Mouse (Mus musculus) adrenal gland, adult 18-20 months (tissue): ENCODE measurements around the gene Umodl1. TPM values are rescaled to one million over a fixed set of nuclear protein-coding genes. Genes with fewer than 3 reads are reported as not detected.

ENCODE experiments used
- DNase-seq, 2 experiments: peaks; one replicate each; pipeline ENCODE4 v3.0.0; 2021 to 2022; ENCODE audit warnings: low spot score in 2 of 2
- total RNA-seq, 2 experiments: library from RNA; stranded (reverse); gene quantifications; 1 replicate in 1 of 2; 2 replicates in 1 of 2; pipeline ENCODE4 v1.2.3; 2021

The Umodl1 gene
- total RNA-seq, 2 experiments from 2014 or later: 2.0 TPM; not detected in 1

GRCm38 (mm10) chr17:30990254-30990653, 35.8 kb downstream of the Umodl1 start:
- DNase-seq: no peak

DNA sequence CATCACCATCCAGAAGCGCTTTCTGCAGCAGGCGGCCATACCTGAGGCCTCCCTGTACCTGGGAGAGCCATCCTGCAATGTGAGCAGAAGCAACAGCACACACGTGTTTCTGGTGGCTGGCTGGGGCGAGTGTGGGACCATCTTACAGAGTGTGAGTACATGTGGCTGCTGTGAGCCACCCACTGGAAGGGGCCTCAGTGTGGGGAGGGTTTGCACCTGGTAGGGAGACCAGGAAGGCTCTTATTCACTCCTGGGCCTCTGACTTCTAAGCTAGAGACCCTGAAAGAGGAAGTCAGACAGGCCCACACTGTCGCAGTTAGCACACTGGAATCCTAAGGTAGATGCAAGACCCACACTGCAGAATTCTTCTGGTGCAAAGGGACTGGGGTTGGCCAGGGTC, 41.9 kb downstream of the Umodl1 start:
- DNase-seq: no peak

DNA sequence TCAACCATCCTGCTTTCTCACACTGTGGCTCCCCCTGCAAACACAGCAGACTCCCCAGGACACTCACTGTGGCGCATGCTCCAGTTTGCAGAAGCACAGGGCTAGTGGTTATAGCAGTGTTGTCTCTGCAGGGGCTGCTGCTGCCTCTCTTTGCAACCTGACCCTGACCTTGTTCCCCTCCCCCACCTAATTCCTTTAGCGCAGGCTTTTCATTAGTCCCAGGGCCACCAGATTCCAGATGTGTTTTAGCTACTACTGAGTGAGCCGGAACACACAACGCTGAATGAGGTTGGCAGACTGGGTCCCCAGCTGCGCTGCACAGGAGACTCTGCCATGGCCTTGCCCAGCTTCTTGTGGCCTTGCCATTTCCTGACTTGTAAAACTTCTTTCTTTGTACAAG, 46.5 kb downstream of the Umodl1 start:
- DNase-seq: no peak

DNA sequence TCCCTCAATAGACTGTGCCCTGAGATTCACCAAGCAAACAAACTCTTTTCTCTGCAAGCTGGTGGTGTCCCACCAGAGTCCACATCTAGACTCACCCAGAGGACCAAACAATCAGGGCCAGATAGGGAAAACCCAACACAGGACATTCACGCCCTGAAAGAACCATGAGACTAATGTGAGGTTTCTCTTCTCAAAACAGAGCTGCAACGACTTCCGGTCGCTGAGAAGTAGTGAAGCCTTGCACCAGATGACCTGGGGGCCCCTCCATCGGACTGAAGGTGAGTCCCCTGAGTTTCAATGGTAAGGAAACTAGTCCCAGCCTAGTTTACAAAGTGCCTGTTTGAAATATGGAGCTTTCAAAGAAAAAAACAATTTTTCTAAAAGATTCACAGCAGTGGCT, 48.2 kb downstream of the Umodl1 start:
- no peak for DNase-seq

GRCm38 (mm10) chr17:31005284-31005683, 50.8 kb downstream of the Umodl1 start:
- no peak for DNase-seq

- DNase-seq: no peak
Observed at GRCm38 (mm10) chr17:31007357-31007756, 52.9 kb downstream of the Umodl1 start.

- DNase-seq: no peak
Observed at GRCm38 (mm10) chr17:31008416-31008815, 54.0 kb downstream of the Umodl1 start.

GRCm38 (mm10) chr17:31011551-31012394, 57.3 kb downstream of the Umodl1 start:
- DNase-seq: peak; percentile 35 to 45

DNA sequence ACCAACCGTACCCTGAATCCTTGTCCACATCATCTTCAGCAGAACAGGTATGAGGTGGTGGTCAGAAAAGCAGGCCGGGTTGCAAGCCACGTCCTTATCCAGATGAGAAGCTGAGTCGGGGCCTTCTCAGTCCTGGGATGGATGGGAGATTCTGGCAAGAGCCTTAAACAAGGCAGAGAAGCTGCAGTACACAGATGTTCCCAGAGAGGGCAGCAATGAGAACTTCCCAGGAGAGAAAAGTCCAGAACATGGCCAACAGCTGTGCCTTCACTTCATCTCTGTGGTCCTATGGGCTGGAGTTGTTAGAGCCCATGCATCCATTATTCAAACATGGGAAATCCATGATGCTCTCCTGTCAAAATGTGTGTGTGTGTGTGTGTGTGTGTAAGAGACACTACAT, 63.8 kb downstream of the Umodl1 start:
- peak; percentile 25 to 46 for DNase-seq

GRCm38 (mm10) chr17:31019505-31019904, 65.1 kb downstream of the Umodl1 start:
- DNase-seq: peak; percentile 57 to 70

- no peak for DNase-seq
Observed at GRCm38 (mm10) chr17:31020078-31020477, 65.6 kb downstream of the Umodl1 start.

DNA sequence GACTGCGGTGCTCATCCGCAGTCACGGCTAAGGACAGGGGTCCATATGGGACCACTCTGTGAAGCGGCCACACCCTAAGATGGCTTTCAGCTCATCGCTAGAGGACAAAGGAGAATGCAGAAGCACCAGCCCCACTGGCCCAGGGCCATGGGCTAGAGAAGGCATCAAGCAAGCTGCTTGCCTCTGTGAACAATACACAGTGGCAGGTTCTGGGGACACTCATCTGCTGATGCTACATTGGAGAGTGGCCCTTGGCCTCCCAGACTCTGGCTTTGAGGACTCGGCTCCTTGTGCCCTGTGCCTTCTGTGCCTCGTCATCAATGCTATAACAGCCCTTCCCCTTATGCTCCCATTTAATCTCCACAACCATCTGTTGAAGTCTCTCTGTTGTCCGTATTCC, 66.8 kb downstream of the Umodl1 start:
- DNase-seq: no peak

DNA sequence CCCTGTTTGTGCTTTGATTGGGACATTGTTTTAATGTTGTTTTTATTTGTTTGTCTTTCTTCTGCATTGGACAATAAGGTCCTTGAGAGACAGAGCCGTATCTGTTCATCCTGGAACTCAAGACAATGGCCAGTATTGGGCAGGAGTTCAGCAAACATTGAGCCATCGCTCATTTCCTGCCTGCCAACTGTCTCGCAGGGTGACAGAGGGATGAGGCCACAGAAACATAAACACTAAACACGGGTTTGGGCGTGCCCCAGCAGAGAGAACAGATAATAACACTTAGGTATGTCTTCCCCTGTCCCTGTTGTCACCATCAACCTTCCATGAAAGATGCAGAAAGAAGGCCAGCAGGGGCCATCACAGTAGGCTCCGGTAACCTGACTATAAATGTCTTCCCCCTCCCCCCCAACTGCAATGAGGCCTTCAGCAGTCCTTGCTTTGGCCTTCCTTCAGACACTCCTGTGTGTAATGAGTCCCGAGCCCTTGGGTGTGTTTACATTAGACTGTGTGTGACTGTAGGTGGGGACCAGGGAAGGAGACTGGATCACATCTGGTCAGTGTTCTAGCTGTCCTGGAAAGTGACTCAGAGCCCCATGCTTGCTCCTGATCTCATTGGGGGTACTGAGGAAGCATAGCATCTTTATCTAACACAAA, 69.8 kb downstream of the Umodl1 start:
- DNase-seq: no peak

DNA sequence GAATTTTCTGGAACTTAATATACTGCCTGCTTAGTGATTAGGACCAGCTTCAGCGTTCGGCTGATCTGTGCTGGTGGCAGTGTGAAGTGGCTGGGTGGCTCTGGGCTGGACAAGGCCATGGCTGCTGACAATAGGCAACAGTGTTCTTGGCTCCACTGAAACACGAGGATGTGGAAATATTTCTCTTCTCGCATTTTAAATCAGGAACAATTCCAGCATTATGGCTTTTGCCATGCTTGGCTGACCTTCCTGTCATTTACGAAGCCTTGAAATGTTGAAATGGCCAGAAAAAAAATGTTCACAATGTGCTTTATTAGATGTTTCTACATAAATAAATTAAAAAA, 70.3 kb downstream of the Umodl1 start:
- no peak for DNase-seq

DNA sequence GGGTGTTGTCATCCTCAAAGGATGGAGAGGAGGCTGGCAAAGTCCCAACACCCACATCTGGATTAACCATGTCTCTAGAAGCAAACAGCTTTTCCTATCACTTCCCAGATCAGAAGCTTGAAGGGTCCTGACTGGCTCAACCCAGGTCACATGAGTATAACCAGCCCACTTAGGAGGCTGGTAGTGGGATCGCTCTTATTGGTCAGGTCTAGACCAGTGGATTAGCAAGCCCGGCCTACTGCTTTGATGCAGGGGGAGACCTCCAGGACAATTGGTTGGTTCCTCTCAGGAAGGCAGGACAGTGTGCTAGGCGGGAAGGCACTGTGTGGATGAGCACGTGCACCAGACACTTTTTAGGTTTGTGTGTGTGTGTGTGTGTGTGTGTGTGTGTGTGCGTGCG, 72.5 kb downstream of the Umodl1 start:
- DNase-seq: no peak

- no peak for DNase-seq
Observed at GRCm38 (mm10) chr17:31027723-31028122, 73.3 kb downstream of the Umodl1 start.

DNA sequence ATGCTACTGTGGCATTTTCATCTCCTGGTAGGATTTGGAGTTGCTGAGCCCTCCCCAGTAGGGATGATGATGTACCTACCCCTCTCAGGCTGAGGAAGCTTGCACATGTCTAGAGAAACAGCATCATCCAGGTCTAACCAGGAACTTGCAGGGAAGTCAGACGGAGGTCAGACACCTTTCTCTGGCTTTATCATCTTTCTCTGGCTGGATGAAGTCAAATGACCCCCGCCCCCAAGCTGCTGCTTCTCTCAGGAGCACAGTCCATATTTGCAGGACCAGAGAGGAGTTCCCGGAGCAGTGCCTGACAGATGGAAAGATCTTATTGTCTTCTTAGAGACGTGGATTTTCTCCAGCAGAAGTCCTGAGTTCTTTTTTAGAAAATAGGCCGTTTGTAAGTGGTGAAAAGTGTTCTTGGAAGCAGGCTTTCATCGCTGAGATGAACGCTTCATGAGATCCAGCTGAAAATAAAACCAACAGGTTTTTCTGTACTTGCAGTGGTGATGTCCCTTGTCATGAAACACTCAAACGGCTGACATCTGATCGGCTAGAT, 74.5 kb downstream of the Umodl1 start:
- no peak for DNase-seq

- DNase-seq: no peak
Observed at GRCm38 (mm10) chr17:31029407-31029806, 75.0 kb downstream of the Umodl1 start.

DNA sequence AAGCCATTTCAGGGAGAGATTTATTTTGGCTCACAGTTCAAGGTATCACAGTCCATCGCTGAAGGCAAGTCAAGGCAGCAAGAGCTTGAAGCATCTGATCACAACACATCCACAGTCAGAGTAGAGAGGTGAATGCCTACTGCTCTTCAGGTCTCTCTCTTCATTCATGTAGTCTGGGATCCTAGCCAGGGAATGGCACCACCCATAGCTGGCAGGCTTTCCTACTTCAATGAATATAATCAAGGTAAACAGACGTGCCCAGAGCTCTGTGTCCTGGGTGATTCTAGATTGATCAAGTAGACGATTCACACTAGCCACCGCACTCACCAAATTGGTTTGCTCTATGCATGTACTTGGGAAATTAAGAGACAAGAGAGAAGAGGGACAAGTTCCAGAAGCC, 77.9 kb downstream of the Umodl1 start:
- DNase-seq: no peak

GRCm38 (mm10) chr17:31033251-31033650, 78.8 kb downstream of the Umodl1 start:
- DNase-seq: no peak

DNA sequence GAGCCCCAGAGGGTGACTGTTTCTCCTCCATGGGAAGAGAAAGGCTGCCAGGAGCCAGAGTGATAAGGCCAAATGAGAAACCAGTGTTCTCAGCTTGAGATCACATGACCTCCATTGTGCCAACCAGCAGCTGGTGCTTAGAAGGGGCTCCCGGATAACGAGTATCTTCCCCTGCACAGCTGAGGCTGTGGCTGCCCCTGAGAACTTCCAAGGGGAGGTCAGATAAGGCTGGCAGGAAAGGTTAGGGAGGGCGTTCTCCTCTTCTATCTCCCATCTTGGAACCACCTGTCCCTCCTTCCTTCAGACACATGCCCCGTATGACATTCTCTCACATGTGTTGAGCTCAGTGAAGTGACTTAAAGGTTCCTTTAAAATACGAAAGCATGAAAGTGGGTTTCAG, 79.7 kb downstream of the Umodl1 start:
- DNase-seq: no peak

- no peak for DNase-seq
Observed at GRCm38 (mm10) chr17:31034674-31035356, 80.4 kb downstream of the Umodl1 start.
